16 mouse cellular contexts compared by ENCODE assay signal in the genomic region with DNA sequence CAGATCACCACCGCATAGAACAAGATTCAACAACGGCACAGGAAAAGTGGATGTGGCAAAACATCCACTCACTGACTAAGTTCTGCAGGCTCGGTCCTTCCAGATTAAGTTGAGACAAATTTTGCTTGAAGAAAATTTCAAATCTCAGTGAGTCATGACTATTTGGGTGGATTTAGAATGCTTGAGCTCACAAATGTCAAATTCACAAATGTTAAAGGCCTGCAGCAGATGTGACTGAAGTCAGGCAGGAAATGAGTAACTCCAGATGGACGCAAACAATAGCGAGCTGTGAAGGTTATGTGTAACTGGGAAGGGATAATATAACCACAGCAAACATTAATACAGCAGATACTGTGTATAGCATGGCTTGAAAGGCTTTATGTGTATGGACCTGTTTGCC.
A peak's percentile ranks its signal among the peaks of the same experiment; 100 is the strongest.
DNase-seq lines count a peak whose midpoint lies in the region; ATAC-seq lines count a peak whose summit lies in the region.
"Had no signal": no experiment of that assay in that cellular context is flagged by ENCODE, and none has a peak within 500 bp of the region (broad histone marks: within the 10 kb centered on the region; RNA-seq: fewer than 3 reads in every experiment).

No protein-coding gene starts in this region.

- no peaks in the 10 kb centered on the region for H3K9me3 ChIP-seq in heart, embryonic 10.5 days
- no peaks in the 10 kb centered on the region for H3K9me3 ChIP-seq in lung, embryonic 16.5 days (ENCODE audit: control insufficient read depth, low read length)
- H3K9me3 ChIP-seq in heart, embryonic 12.5 days (replicated peaks), result no peaks in the 10 kb centered on the region
- H3K9me3 ChIP-seq: embryonic facial prominence, embryonic 15.5 days; forebrain, embryonic 15.5 days; hindbrain, embryonic 15.5 days; limb, embryonic 13.5 days; neural tube, embryonic 15.5 days had no signal

- H3K9ac ChIP-seq in lung, embryonic 16.5 days (ENCODE audit: low read length), result no peak overlapping the region
- H3K9ac ChIP-seq in heart, embryonic 12.5 days, result no peak overlapping the region
- H3K9ac ChIP-seq: embryonic facial prominence, embryonic 15.5 days; forebrain, embryonic 15.5 days; hindbrain, embryonic 15.5 days; limb, embryonic 13.5 days; neural tube, embryonic 15.5 days had no signal

- no peaks in the 10 kb centered on the region for H3K36me3 ChIP-seq in heart, embryonic 10.5 days
- no peaks in the 10 kb centered on the region for H3K36me3 ChIP-seq in lung, embryonic 16.5 days (ENCODE audit: control insufficient read depth, insufficient read depth, low read length)
- no peaks in the 10 kb centered on the region for H3K36me3 ChIP-seq in heart, embryonic 12.5 days
- H3K36me3 ChIP-seq: embryonic facial prominence, embryonic 15.5 days; forebrain, embryonic 15.5 days; hindbrain, embryonic 15.5 days; limb, embryonic 13.5 days; neural tube, embryonic 15.5 days had no signal

- no peak for DNase-seq in heart, embryonic 10.5 days (ENCODE audit: low spot score)
- no peak for DNase-seq in heart, postnatal 4 days
- no peak for DNase-seq in lung, postnatal 36 days
- no peak for DNase-seq in retina, embryonic 14.5 days (ENCODE audit: low spot score)
- DNase-seq: cerebellum, postnatal 25 days; gastrocnemius, postnatal 36 days had no signal

- H3K4me3 ChIP-seq in heart, embryonic 10.5 days, result no peak overlapping the region
- H3K4me3 ChIP-seq in lung, embryonic 16.5 days (ENCODE audit: low read length), result no peak overlapping the region
- H3K4me3 ChIP-seq in heart, embryonic 12.5 days, result no peak overlapping the region
- H3K4me3 ChIP-seq: embryonic facial prominence, embryonic 15.5 days; forebrain, embryonic 15.5 days; hindbrain, embryonic 15.5 days; limb, embryonic 13.5 days; neural tube, embryonic 15.5 days had no signal

- peak overlapping the region; percentile 67; the same call in 1 of the 2 replicates for H3K27ac ChIP-seq in heart, embryonic 10.5 days
- peak overlapping the region; percentile 36 for H3K27ac ChIP-seq in lung, embryonic 16.5 days (ENCODE audit: low read length)
- H3K27ac ChIP-seq in heart, embryonic 12.5 days (ENCODE audit: poor library complexity, severe bottlenecking), result peak overlapping the region; percentile 76
- H3K27ac ChIP-seq: embryonic facial prominence, embryonic 15.5 days; forebrain, embryonic 15.5 days; hindbrain, embryonic 15.5 days; limb, embryonic 13.5 days; macrophage; neural tube, embryonic 15.5 days had no signal

- no peak overlapping the region for H3K4me2 ChIP-seq in lung, embryonic 16.5 days (ENCODE audit: low read depth, low read length)
- no peak overlapping the region for H3K4me2 ChIP-seq in heart, embryonic 12.5 days
- H3K4me2 ChIP-seq: embryonic facial prominence, embryonic 15.5 days; forebrain, embryonic 15.5 days; hindbrain, embryonic 15.5 days; limb, embryonic 13.5 days; neural tube, embryonic 15.5 days had no signal

- no peaks in the 10 kb centered on the region for H3K27me3 ChIP-seq in heart, embryonic 10.5 days (ENCODE audit: insufficient read depth, poor library complexity, severe bottlenecking)
- H3K27me3 ChIP-seq in lung, embryonic 16.5 days (ENCODE audit: control insufficient read depth, insufficient read depth, low read depth, low read length), result no peaks in the 10 kb centered on the region
- no peaks in the 10 kb centered on the region for H3K27me3 ChIP-seq in heart, embryonic 12.5 days (replicated peaks)
- H3K27me3 ChIP-seq: embryonic facial prominence, embryonic 15.5 days; forebrain, embryonic 15.5 days; hindbrain, embryonic 15.5 days; limb, embryonic 13.5 days; neural tube, embryonic 15.5 days had no signal

- WGBS in heart, embryonic 10.5 days, result 67% methylated on average over 5 of the region's 5 CpGs
- 61% methylated on average over 5 of the region's 5 CpGs for WGBS in lung, embryonic 16.5 days
- WGBS in heart, embryonic 12.5 days, result 58% methylated on average over 5 of the region's 5 CpGs

- no peaks in the 10 kb centered on the region for H3K4me1 ChIP-seq in heart, embryonic 10.5 days
- H3K4me1 ChIP-seq in lung, embryonic 16.5 days (replicated peaks; ENCODE audit: control insufficient read depth, insufficient read depth, low read length), result no peaks in the 10 kb centered on the region
- H3K4me1 ChIP-seq in heart, embryonic 12.5 days (replicated peaks), result no peaks in the 10 kb centered on the region
- H3K4me1 ChIP-seq: embryonic facial prominence, embryonic 15.5 days; forebrain, embryonic 15.5 days; hindbrain, embryonic 15.5 days; limb, embryonic 13.5 days; neural tube, embryonic 15.5 days had no signal

- ATAC-seq in lung, embryonic 16.5 days (ENCODE audit: low read depth), result peak; percentile 49; the same call in 1 of the 2 replicates
- peak; percentile 55 for ATAC-seq in heart, embryonic 12.5 days (ENCODE audit: insufficient number of reproducible peaks, low FRiP score)
- no peak for ATAC-seq in inflammation-experienced regulatory T-cells, adult 6 months
- ATAC-seq: forebrain, embryonic 15.5 days; Patski had no signal
